In genomic region chr4:40777116-40777515, GRCm38 (mm10) we compare ENCODE assay signal across 11 mouse cellular contexts. TPM values are rescaled to one million over a fixed set of nuclear protein-coding genes. Genes with fewer than 3 reads are reported as not detected.
DNase-seq lines count a peak whose midpoint lies in the region; ATAC-seq lines count a peak whose summit lies in the region.
"Had no signal": no experiment of that assay in that cellular context is flagged by ENCODE, and none has a peak within 500 bp of the region (broad histone marks: within the 10 kb centered on the region; RNA-seq: fewer than 3 reads in every experiment).

No protein-coding gene starts in this region.

- H3K4me2 ChIP-seq in kidney, embryonic 15.5 days = no peak overlapping the region
- H3K4me2 ChIP-seq in intestine, embryonic 16.5 days (ENCODE audit: low read depth, low read length) = no peak overlapping the region

- H3K27ac ChIP-seq in kidney, embryonic 15.5 days = peak overlapping the region; percentile 15; the same call in 1 of the 2 replicates
- no peak overlapping the region for H3K27ac ChIP-seq in intestine, embryonic 16.5 days (ENCODE audit: low read length)
- H3K27ac ChIP-seq: heart, adult 2 months had no signal

- no peaks in the 10 kb centered on the region for H3K36me3 ChIP-seq in kidney, embryonic 15.5 days
- no peaks in the 10 kb centered on the region for H3K36me3 ChIP-seq in intestine, embryonic 16.5 days (ENCODE audit: control insufficient read depth, insufficient read depth, low read length)

- H3K9ac ChIP-seq in kidney, embryonic 15.5 days = no peak overlapping the region
- no peak overlapping the region for H3K9ac ChIP-seq in intestine, embryonic 16.5 days (ENCODE audit: low read depth, low read length)

- DNase-seq in kidney, adult 18-20 months = no peak
- DNase-seq in thymus, postnatal 14 days = peak; percentile 43
- DNase-seq in thymus, postnatal 10 days (ENCODE audit: low spot score in 2 of 2) = no peak
- DNase-seq in embryo, embryonic 9.5 days (ENCODE audit: extremely low spot score) = peak; percentile 37
- DNase-seq in retina, embryonic 14.5 days (ENCODE audit: low spot score) = no peak
- no peak for DNase-seq in ovary, postnatal 14 days (ENCODE audit: low spot score)
- DNase-seq: adrenal gland, adult 8-10 months; heart, adult 2 months; kidney, adult 11 months had no signal

- no peaks in the 10 kb centered on the region for H3K27me3 ChIP-seq in kidney, embryonic 15.5 days
- no peaks in the 10 kb centered on the region for H3K27me3 ChIP-seq in intestine, embryonic 16.5 days (replicated peaks; ENCODE audit: control insufficient read depth, insufficient read depth, low read length)

- 15% methylated on average over 2 of the region's 2 CpGs for WGBS in kidney, embryonic 15.5 days
- WGBS in intestine, embryonic 16.5 days = 41% methylated on average over 2 of the region's 2 CpGs

- no peaks in the 10 kb centered on the region for H3K9me3 ChIP-seq in kidney, embryonic 15.5 days (replicated peaks)
- no peaks in the 10 kb centered on the region for H3K9me3 ChIP-seq in intestine, embryonic 16.5 days (ENCODE audit: control insufficient read depth, low read length)

- peaks cover 51% of the 10 kb centered on the region for H3K4me1 ChIP-seq in kidney, embryonic 15.5 days
- peaks cover 15% of the 10 kb centered on the region for H3K4me1 ChIP-seq in intestine, embryonic 16.5 days (ENCODE audit: control insufficient read depth, insufficient read depth, low read length)

- no peak overlapping the region for H3K4me3 ChIP-seq in kidney, embryonic 15.5 days (replicated peaks)
- no peak overlapping the region for H3K4me3 ChIP-seq in intestine, embryonic 16.5 days (ENCODE audit: low read length)
- H3K4me3 ChIP-seq: heart, adult 2 months had no signal

- ATAC-seq in kidney, embryonic 15.5 days (replicated peaks; ENCODE audit: low FRiP score) = no peak
- no peak for ATAC-seq in intestine, embryonic 16.5 days

RNA-seq across cellular contexts. Expression of gene Smu1, which starts 19.4 kb away (rescaled TPM):
- polyA plus RNA-seq in kidney, embryonic 15.5 days (2015; fragmentation: Nextera tagmentation; extraction: Ambion mirVana) = 159 and 162 TPM in 2 replicates
- polyA plus RNA-seq in intestine, embryonic 16.5 days (2015; fragmentation: Nextera tagmentation; extraction: Ambion mirVana) = 136 and 145 TPM in 2 replicates

RNA-seq across cellular contexts. Expression of gene Dnaja1, which starts 55.2 kb away (rescaled TPM):
- polyA plus RNA-seq in kidney, embryonic 15.5 days (2015; fragmentation: Nextera tagmentation; extraction: Ambion mirVana) = 475 and 513 TPM in 2 replicates
- polyA plus RNA-seq in intestine, embryonic 16.5 days (2015; fragmentation: Nextera tagmentation; extraction: Ambion mirVana) = 295 and 316 TPM in 2 replicates

Comparison
In these comparisons a context has a peak if more than half of its experiments do, and no peak if none do; other contexts are left out.
1. DNase-seq: peak in thymus, postnatal 14 days (single experiment) and embryo, embryonic 9.5 days (single experiment); none in kidney, adult 18-20 months (single experiment), thymus, postnatal 10 days (0 of 2), retina, embryonic 14.5 days (single experiment) and ovary, postnatal 14 days (single experiment).